Mouse (Mus musculus): ENCODE data around the gene Ugdh. TPM values are rescaled to one million over a fixed set of nuclear protein-coding genes. Genes with fewer than 3 reads are reported as not detected.

Gene Ugdh
- polyA plus RNA-seq, 1 experiment from 2014 or later: 55.0 TPM

DNA sequence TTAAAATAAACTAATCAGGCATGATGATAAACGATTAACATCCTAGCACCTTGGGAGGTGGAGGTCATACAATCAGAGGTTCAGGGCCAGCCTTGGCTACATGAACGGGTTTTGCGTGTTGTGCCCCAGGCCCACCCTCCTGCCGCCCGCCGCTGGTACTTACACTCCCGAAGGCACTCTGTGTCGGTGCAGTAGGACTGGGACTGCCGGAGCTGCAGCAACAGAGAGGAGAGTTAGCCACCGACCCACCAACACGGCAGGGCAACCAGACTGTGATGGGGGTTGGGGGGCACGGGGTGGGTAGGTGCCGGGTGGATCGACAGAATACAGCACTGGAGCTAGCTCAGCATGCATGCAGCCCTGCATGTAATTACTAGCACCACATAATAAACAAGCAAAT is 24.6 kb upstream of the Ugdh start:
- Histone ChIP-seq H3K4me3 (replicated peaks; ENCODE audit: low read length) (no peak overlapping the region), H3K36me3 (ENCODE audit: control insufficient read depth, insufficient read depth) (peaks cover 4% of the 10 kb centered on the region; the same call in 1 of the 2 replicates), H3K4me2 (ENCODE audit: low read length) (no peak overlapping the region), H3K9ac (replicated peaks; ENCODE audit: low read depth, low read length) (no peak overlapping the region), H3K9me3 (ENCODE audit: control insufficient read depth, low read length) (no peaks in the 10 kb centered on the region), H3K27me3 (replicated peaks; ENCODE audit: control insufficient read depth, insufficient read depth, low read length) (no peaks in the 10 kb centered on the region), H3K4me1 (replicated peaks; ENCODE audit: control insufficient read depth, insufficient read depth, low read length) (no peaks in the 10 kb centered on the region), H3K27ac (ENCODE audit: low read length) (no peak overlapping the region)
- no peak for ATAC-seq
- 89% methylated on average over 14 of the region's 14 CpGs for WGBS

DNA sequence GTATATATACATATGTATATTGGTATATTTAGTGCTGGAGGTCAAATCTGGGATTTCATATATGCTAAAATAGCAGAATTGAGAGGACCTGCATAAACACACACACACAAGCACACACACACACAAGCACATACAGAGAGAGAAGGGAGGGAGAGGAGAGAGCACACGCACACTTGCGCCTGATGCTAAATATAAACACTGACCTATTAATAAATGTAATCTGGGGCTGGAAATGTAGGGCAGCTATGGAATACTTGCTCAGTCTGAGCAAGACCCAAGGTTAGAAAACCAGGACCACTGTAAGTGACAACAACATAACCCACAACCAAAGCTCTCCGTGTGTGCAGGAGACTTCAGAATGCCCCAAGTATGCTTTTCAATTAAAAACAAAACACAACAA is 23.7 kb upstream of the Ugdh start:
- 88% methylated on average over 3 of the region's 3 CpGs for WGBS
- no peak overlapping the region for H3K4me2 ChIP-seq (ENCODE audit: low read length)
- no peak overlapping the region for H3K27ac ChIP-seq (ENCODE audit: low read length)
- H3K4me3 ChIP-seq (replicated peaks; ENCODE audit: low read length): no peak overlapping the region
- H3K27me3 ChIP-seq (replicated peaks; ENCODE audit: control insufficient read depth, insufficient read depth, low read length): no peaks in the 10 kb centered on the region
- no peak for ATAC-seq
- no peaks in the 10 kb centered on the region for H3K9me3 ChIP-seq (ENCODE audit: control insufficient read depth, low read length)
- H3K4me1 ChIP-seq (replicated peaks; ENCODE audit: control insufficient read depth, insufficient read depth, low read length): no peaks in the 10 kb centered on the region
- H3K9ac ChIP-seq (replicated peaks; ENCODE audit: low read depth, low read length): no peak overlapping the region
- peaks cover 4% of the 10 kb centered on the region; the same call in 1 of the 2 replicates for H3K36me3 ChIP-seq (ENCODE audit: control insufficient read depth, insufficient read depth)

DNA sequence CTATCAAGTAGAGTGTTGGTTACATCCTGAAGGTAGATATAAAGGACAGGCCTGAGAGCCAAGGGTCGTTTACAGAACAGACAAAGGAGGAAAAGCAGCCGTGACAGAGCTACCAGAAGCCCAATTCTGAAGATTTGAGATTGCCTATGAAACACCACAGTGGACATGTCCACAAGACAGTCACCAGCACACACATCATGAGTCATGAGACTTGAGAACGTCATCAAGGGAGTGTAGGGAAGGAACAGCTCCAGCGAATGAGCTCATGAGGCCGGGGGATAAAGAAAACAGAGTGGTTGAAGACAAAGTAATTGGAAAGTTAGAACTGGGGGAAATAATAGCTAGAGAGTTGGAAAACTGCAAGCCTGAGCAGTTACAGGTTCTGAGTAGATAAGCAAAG is 22.1 kb upstream of the Ugdh start:
- H3K4me3 ChIP-seq (replicated peaks; ENCODE audit: low read length): no peak overlapping the region
- peaks cover 5% of the 10 kb centered on the region; the same call in 1 of the 2 replicates for H3K36me3 ChIP-seq (ENCODE audit: control insufficient read depth, insufficient read depth)
- H3K9me3 ChIP-seq (ENCODE audit: control insufficient read depth, low read length): no peaks in the 10 kb centered on the region
- H3K27ac ChIP-seq (ENCODE audit: low read length): no peak overlapping the region
- WGBS: 84% methylated on average over 5 of the region's 5 CpGs
- no peak overlapping the region for H3K4me2 ChIP-seq (ENCODE audit: low read length)
- no peak for ATAC-seq
- no peak overlapping the region for H3K9ac ChIP-seq (replicated peaks; ENCODE audit: low read depth, low read length)
- no peaks in the 10 kb centered on the region for H3K27me3 ChIP-seq (replicated peaks; ENCODE audit: control insufficient read depth, insufficient read depth, low read length)
- no peaks in the 10 kb centered on the region for H3K4me1 ChIP-seq (replicated peaks; ENCODE audit: control insufficient read depth, insufficient read depth, low read length)

DNA sequence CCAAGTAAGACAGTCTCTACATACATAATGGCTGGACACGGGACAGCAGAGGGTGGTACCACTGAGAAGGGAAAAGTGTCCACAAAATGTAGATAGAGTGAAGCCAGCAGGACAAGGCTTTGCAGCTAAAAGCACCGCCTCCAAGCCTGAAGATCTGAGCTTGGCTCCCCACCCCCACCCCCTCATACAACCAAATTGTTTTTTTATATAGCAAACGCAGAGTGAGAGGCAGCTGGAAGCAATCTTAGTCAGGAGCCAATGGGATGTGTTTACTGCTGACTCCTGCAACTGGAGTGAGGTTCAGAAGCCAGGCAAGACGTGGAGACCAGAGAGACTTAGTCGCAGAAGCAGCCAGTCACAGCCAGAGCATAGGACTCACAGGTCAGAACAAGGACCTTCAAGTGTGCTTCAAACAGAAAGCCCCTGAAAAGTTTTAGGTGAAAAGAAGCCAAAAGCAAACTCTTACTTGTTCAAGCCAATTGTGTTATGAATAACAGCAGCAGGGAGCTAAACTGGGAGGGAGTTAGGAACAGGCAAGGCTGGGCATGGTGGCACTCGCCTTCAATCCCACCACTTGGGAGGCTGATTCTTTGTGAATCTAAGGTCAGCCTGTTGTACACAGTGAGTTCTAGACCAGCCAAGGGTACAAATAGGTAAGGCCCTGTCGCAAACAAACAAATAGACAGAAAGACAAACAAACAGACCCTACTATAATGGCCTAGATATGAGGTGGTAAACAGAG is 21.5 kb upstream of the Ugdh start:
- ATAC-seq: no peak
- Histone ChIP-seq H3K27me3 (replicated peaks; ENCODE audit: control insufficient read depth, insufficient read depth, low read length) (no peaks in the 10 kb centered on the region), H3K4me3 (replicated peaks; ENCODE audit: low read length) (no peak overlapping the region), H3K9me3 (ENCODE audit: control insufficient read depth, low read length) (no peaks in the 10 kb centered on the region), H3K4me1 (replicated peaks; ENCODE audit: control insufficient read depth, insufficient read depth, low read length) (no peaks in the 10 kb centered on the region), H3K27ac (ENCODE audit: low read length) (no peak overlapping the region), H3K36me3 (ENCODE audit: control insufficient read depth, insufficient read depth) (peaks cover 7% of the 10 kb centered on the region; the same call in 1 of the 2 replicates), H3K4me2 (ENCODE audit: low read length) (no peak overlapping the region), H3K9ac (replicated peaks; ENCODE audit: low read depth, low read length) (no peak overlapping the region)
- WGBS: 71% methylated on average over 7 of the region's 7 CpGs

DNA sequence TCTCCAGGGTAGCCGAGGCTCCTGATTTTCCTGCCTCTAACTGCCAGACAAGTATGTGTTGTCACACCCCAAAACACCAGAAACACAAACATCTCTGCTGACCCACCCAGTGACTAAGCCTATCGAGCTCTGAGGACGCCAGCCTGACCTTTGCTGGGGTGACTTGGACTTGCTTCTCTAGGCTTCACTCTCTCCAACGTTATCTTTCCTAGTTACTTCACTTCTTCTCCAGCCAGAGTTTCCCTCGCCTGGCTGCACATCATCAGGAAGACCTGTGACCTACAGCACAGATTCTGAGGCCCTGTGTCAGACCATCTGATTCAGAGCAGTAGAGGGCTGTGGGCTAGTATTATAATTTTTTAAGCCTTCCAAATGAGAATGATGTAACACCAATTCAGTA is 19.0 kb upstream of the Ugdh start:
- no peaks in the 10 kb centered on the region for H3K27me3 ChIP-seq (replicated peaks; ENCODE audit: control insufficient read depth, insufficient read depth, low read length)
- no peak for ATAC-seq
- H3K36me3 ChIP-seq (ENCODE audit: control insufficient read depth, insufficient read depth): peaks cover 5% of the 10 kb centered on the region; the same call in 1 of the 2 replicates
- H3K4me3 ChIP-seq (replicated peaks; ENCODE audit: low read length): no peak overlapping the region
- 81% methylated on average over 5 of the region's 5 CpGs for WGBS
- no peaks in the 10 kb centered on the region for H3K4me1 ChIP-seq (replicated peaks; ENCODE audit: control insufficient read depth, insufficient read depth, low read length)
- no peak overlapping the region for H3K27ac ChIP-seq (ENCODE audit: low read length)
- H3K9me3 ChIP-seq (ENCODE audit: control insufficient read depth, low read length): no peaks in the 10 kb centered on the region
- no peak overlapping the region for H3K9ac ChIP-seq (replicated peaks; ENCODE audit: low read depth, low read length)
- H3K4me2 ChIP-seq (ENCODE audit: low read length): no peak overlapping the region

DNA sequence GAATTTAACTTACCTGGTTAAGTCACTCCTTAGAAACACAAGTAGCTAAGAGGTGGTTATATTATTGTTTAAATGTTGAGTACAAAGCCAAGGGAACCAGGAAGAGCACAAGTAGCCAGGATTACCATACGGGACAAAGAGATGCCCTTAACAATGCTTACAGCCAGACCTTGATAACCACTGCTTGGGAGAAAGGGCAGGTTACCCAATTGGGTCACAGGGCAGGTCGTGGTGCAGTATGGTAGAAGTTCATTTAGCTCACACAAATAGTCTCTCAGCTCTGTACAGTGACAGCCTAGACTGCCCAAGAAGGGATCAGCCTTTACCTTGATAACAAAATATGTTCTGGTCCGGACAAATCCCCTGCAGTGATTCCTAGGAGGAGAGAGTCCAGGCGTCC is 13.2 kb upstream of the Ugdh start:
- H3K4me3 ChIP-seq (replicated peaks; ENCODE audit: low read length): no peak overlapping the region
- H3K27me3 ChIP-seq (replicated peaks; ENCODE audit: control insufficient read depth, insufficient read depth, low read length): no peaks in the 10 kb centered on the region
- no peaks in the 10 kb centered on the region for H3K4me1 ChIP-seq (replicated peaks; ENCODE audit: control insufficient read depth, insufficient read depth, low read length)
- H3K36me3 ChIP-seq (ENCODE audit: control insufficient read depth, insufficient read depth): peaks cover 13% of the 10 kb centered on the region; the same call in 1 of the 2 replicates
- WGBS: 84% methylated on average over 4 of the region's 4 CpGs
- ATAC-seq: no peak
- no peak overlapping the region for H3K27ac ChIP-seq (ENCODE audit: low read length)
- no peak overlapping the region for H3K9ac ChIP-seq (replicated peaks; ENCODE audit: low read depth, low read length)
- no peaks in the 10 kb centered on the region for H3K9me3 ChIP-seq (ENCODE audit: control insufficient read depth, low read length)
- H3K4me2 ChIP-seq (ENCODE audit: low read length): no peak overlapping the region

DNA sequence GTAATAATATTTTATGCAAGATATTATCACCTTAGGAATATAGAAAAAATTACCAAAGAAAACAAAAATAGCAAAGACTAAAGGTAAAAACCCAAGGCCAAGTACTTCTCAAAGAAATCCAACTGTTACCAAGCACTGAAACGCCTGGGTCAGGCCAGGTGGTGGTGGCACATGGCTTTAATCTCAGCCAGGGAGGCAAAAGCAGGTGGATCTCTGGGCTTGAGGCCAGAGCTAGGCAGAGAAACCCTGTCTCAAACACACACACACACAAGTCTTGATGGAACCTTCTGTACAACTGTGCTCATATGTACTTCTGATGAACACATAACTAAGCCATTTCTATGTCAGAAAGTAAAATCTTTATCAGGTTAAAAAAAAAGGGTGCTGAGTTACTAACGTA is 12.1 kb upstream of the Ugdh start:
- Histone ChIP-seq H3K4me3 (replicated peaks; ENCODE audit: low read length) (no peak overlapping the region), H3K36me3 (ENCODE audit: control insufficient read depth, insufficient read depth) (peaks cover 13% of the 10 kb centered on the region; the same call in 1 of the 2 replicates), H3K4me1 (replicated peaks; ENCODE audit: control insufficient read depth, insufficient read depth, low read length) (no peaks in the 10 kb centered on the region), H3K9me3 (ENCODE audit: control insufficient read depth, low read length) (no peaks in the 10 kb centered on the region), H3K9ac (replicated peaks; ENCODE audit: low read depth, low read length) (no peak overlapping the region), H3K27me3 (replicated peaks; ENCODE audit: control insufficient read depth, insufficient read depth, low read length) (no peaks in the 10 kb centered on the region), H3K4me2 (ENCODE audit: low read length) (no peak overlapping the region), H3K27ac (ENCODE audit: low read length) (no peak overlapping the region)
- 82% methylated on average over 2 of the region's 2 CpGs for WGBS
- no peak for ATAC-seq

DNA sequence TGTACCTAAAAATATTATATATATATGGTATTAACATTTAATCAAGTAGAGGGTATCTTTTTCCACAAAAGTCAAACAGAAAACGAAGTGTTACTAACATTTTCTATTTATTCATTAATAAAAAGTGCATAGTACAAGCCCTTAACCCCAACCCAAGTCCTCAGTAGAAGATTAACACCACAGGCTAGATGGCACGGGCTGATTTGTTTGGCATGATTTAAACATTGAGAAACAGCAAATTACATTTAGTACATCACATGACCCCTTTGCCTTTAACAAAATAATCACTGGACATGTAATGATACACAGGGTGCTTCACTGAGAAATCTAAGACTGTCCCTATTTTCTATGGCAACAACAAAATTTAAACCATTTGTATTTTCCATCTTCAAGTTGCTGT is 11.0 kb upstream of the Ugdh start:
- H3K9me3 ChIP-seq (ENCODE audit: control insufficient read depth, low read length): no peaks in the 10 kb centered on the region
- no peaks in the 10 kb centered on the region for H3K27me3 ChIP-seq (replicated peaks; ENCODE audit: control insufficient read depth, insufficient read depth, low read length)
- H3K27ac ChIP-seq (ENCODE audit: low read length): no peak overlapping the region
- H3K4me3 ChIP-seq (replicated peaks; ENCODE audit: low read length): no peak overlapping the region
- no peak overlapping the region for H3K4me2 ChIP-seq (ENCODE audit: low read length)
- no peak overlapping the region for H3K9ac ChIP-seq (replicated peaks; ENCODE audit: low read depth, low read length)
- no peak for ATAC-seq
- H3K36me3 ChIP-seq (ENCODE audit: control insufficient read depth, insufficient read depth): peaks cover 11% of the 10 kb centered on the region; the same call in 1 of the 2 replicates
- 89% methylated on average over 2 of the region's 2 CpGs for WGBS
- H3K4me1 ChIP-seq (replicated peaks; ENCODE audit: control insufficient read depth, insufficient read depth, low read length): no peaks in the 10 kb centered on the region

DNA sequence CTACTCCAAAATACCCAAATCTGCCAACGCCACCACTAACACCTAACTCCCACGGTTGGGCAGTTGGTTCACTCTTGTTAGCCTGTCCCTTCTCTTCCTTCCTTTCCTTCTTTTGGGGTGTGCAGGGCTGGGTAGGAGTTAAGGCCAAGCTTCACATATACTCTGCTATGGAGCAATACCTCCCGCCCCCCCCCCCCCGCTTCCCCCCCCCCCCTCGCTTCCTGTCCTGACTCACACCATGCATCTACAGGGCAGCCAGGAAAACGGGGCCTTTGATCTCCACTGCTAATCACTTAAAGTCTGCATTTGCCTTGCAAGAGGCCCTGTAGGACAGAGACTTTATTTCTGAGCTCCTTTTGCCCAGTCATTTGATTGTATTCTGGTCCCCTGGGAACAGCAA is 9.2 kb upstream of the Ugdh start:
- Histone ChIP-seq H3K27me3 (replicated peaks; ENCODE audit: control insufficient read depth, insufficient read depth, low read length) (no peaks in the 10 kb centered on the region), H3K36me3 (ENCODE audit: control insufficient read depth, insufficient read depth) (peaks cover 11% of the 10 kb centered on the region; the same call in 1 of the 2 replicates), H3K4me2 (ENCODE audit: low read length) (no peak overlapping the region), H3K9ac (replicated peaks; ENCODE audit: low read depth, low read length) (no peak overlapping the region), H3K27ac (ENCODE audit: low read length) (no peak overlapping the region), H3K4me3 (replicated peaks; ENCODE audit: low read length) (no peak overlapping the region), H3K4me1 (replicated peaks; ENCODE audit: control insufficient read depth, insufficient read depth, low read length) (no peaks in the 10 kb centered on the region), H3K9me3 (ENCODE audit: control insufficient read depth, low read length) (no peaks in the 10 kb centered on the region)
- no peak for ATAC-seq
- WGBS: 72% methylated on average over 4 of the region's 6 CpGs

DNA sequence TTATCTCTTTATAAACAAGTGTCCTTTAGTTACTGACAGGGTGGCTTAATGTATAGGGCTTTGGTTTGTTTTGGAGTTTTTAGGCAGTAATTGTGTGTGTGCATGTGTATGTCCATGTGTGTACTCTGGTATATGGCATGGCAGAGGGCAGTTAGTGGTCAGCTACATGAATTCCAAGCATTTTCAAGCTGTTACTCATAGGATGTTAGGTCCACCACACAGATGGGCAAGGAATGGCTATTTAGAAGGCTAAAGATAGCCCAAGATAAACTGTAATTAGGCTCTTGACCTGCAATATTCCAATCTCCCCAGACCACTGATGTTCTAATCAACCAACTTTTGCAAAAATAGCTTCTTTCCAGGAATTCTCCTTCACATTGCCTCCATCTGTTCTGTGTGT is 2.3 kb upstream of the Ugdh start:
- no peak overlapping the region for H3K4me2 ChIP-seq (ENCODE audit: low read length)
- H3K27me3 ChIP-seq (replicated peaks; ENCODE audit: control insufficient read depth, insufficient read depth, low read length): no peaks in the 10 kb centered on the region
- no peak for ATAC-seq
- peaks cover 16% of the 10 kb centered on the region for H3K4me1 ChIP-seq (replicated peaks; ENCODE audit: control insufficient read depth, insufficient read depth, low read length)
- no peak overlapping the region for H3K27ac ChIP-seq (ENCODE audit: low read length)
- H3K9ac ChIP-seq (replicated peaks; ENCODE audit: low read depth, low read length): no peak overlapping the region
- no peaks in the 10 kb centered on the region for H3K9me3 ChIP-seq (ENCODE audit: control insufficient read depth, low read length)
- no peak overlapping the region for H3K4me3 ChIP-seq (replicated peaks; ENCODE audit: low read length)
- H3K36me3 ChIP-seq (ENCODE audit: control insufficient read depth, insufficient read depth): no peaks in the 10 kb centered on the region
